Mouse (Mus musculus) gastrocnemius, postnatal 14 days (tissue): Measurements from ENCODE around the gene Cep350. TPM values are rescaled to one million over a fixed set of nuclear protein-coding genes. Genes with fewer than 3 reads are reported as not detected.
"Not testable (repeated sequence)": the region's sequence is repeated elsewhere in the genome, so short reads cannot be mapped to it uniquely, and the experiment has no call there.

Experiments used
- DNase-seq: peaks from one replicate; pipeline ENCODE4 v3.0.0; 2021; ENCODE audit warnings: mixed read lengths
- intact Hi-C: fragments of 180-260 bp; cut with DNase I; formaldehyde crosslinking; loops from one replicate; pipeline ENCODE4 v1.15.1; 2025; ENCODE audit warnings: low total_unique reads
- total RNA-seq, 2 experiments: library from RNA; stranded (reverse); gene quantifications; 2 replicates each; pipeline ENCODE4 v1.2.3; 2021

Gene Cep350
- total RNA-seq, 2 experiments from 2014 or later = 28.5 to 33.1 TPM

- intact Hi-C loops = no loop called here
- DNase-seq = no peak
Observed at GRCm38 (mm10) chr1:155901348-155901747, 71.7 kb downstream of the Cep350 start.

- intact Hi-C loops = no loop called here
- no peak for DNase-seq
Observed at GRCm38 (mm10) chr1:155894382-155894781, 78.7 kb downstream of the Cep350 start.

GRCm38 (mm10) chr1:155886846-155887245 is 86.2 kb downstream of the Cep350 start:
- intact Hi-C loops = no loop called here
- DNase-seq = no peak

- intact Hi-C loops, DNase-seq: not testable (repeated sequence)
Observed at GRCm38 (mm10) chr1:155882646-155883231, 90.3 kb downstream of the Cep350 start.

GRCm38 (mm10) chr1:155879596-155879995 is 93.5 kb downstream of the Cep350 start:
- intact Hi-C loops = no loop called here
- no peak for DNase-seq

GRCm38 (mm10) chr1:155862967-155863366 is 110.1 kb downstream of the Cep350 start:
- DNase-seq = no peak
- intact Hi-C loops = no loop called here

GRCm38 (mm10) chr1:155854926-155855702 is 117.9 kb downstream of the Cep350 start:
- intact Hi-C loops = no loop called here
- no peak for DNase-seq

- intact Hi-C loops = no loop called here
- no peak for DNase-seq
Observed at GRCm38 (mm10) chr1:155853009-155853408, 120.0 kb downstream of the Cep350 start.

- no peak for DNase-seq
- intact Hi-C loops = no loop called here
Observed at GRCm38 (mm10) chr1:155844235-155844634, 128.8 kb downstream of the Cep350 start.

- intact Hi-C loops = no loop called here
- DNase-seq = no peak
Observed at GRCm38 (mm10) chr1:155843538-155843937, 129.5 kb downstream of the Cep350 start.

GRCm38 (mm10) chr1:155835667-155836066 is 137.4 kb downstream of the Cep350 start:
- intact Hi-C loops = no loop called here

GRCm38 (mm10) chr1:155833610-155834009 is 139.4 kb downstream of the Cep350 start:
- intact Hi-C loops = no loop called here
- DNase-seq = no peak

More at GRCm38 (mm10) chr1:155835667-155836066, 137.4 kb downstream of the Cep350 start:
- no peak for DNase-seq

GRCm38 (mm10) chr1:155831958-155832357 is 141.1 kb downstream of the Cep350 start:
- DNase-seq = no peak
- intact Hi-C loops = no loop called here

GRCm38 (mm10) chr1:155830861-155831260 is 142.2 kb downstream of the Cep350 start:
- no peak for DNase-seq
- intact Hi-C loops = no loop called here

GRCm38 (mm10) chr1:155827703-155828295 is 145.3 kb downstream of the Cep350 start:
- no peak for DNase-seq

GRCm38 (mm10) chr1:155826803-155827395 is 146.2 kb downstream of the Cep350 start:
- no peak for DNase-seq
- intact Hi-C loops = no loop called here

More at GRCm38 (mm10) chr1:155827703-155828295, 145.3 kb downstream of the Cep350 start:
- intact Hi-C loops = no loop called here

- intact Hi-C loops = no loop called here
- DNase-seq = no peak
Observed at GRCm38 (mm10) chr1:155825940-155826716, 146.9 kb downstream of the Cep350 start.

- DNase-seq = no peak
- intact Hi-C loops = no loop called here
Observed at GRCm38 (mm10) chr1:155820646-155821045, 152.4 kb downstream of the Cep350 start.

- DNase-seq = no peak
- intact Hi-C loops = no loop called here
Observed at GRCm38 (mm10) chr1:155816167-155816566, 156.9 kb downstream of the Cep350 start.
